Mouse (Mus musculus) mouse trophoblast stem cell (cell line): ENCODE measurements around the gene Oosp3.

Source experiments
- in situ Hi-C, 2 experiments: fragments of 300-500 bp; cut with MseI, MboI; formaldehyde crosslinking; loops; 2 replicates in 1 of 2; 3 replicates in 1 of 2; pipeline ENCODE4 v1.15.1; 2025

Gene Oosp3

GRCm38 (mm10) chr19:11696755-11697154 is at the start of gene Oosp3:
Gene Oosp3 (plus strand): TSS chr19:11697055.
- in situ Hi-C loops = no loop called here

- in situ Hi-C loops = no loop called here
Observed at GRCm38 (mm10) chr19:11649564-11649963, 47.3 kb upstream of the Oosp3 start.

- in situ Hi-C loops = no loop called here
Observed at GRCm38 (mm10) chr19:11659142-11659541, 37.7 kb upstream of the Oosp3 start.

- in situ Hi-C loops = no loop called here
Observed at GRCm38 (mm10) chr19:11660459-11660858, 36.4 kb upstream of the Oosp3 start, which contains the start of gene Oosp2. Gene Oosp2 (minus strand): TSS chr19:11660559.

- in situ Hi-C loops = no loop called here
Observed at GRCm38 (mm10) chr19:11661562-11661961, 35.3 kb upstream of the Oosp3 start.

- in situ Hi-C loops = no loop called here
Observed at GRCm38 (mm10) chr19:11690839-11691238, 6.0 kb upstream of the Oosp3 start, which contains the start of gene Oosp1. Gene Oosp1 (minus strand): TSS chr19:11691150.

GRCm38 (mm10) chr19:11691454-11691853 is 5.4 kb upstream of the Oosp3 start:
- in situ Hi-C loops = no loop called here

GRCm38 (mm10) chr19:11698342-11698741 is 1.5 kb downstream of the Oosp3 start:
- in situ Hi-C loops = no loop called here

- in situ Hi-C loops = no loop called here
Observed at GRCm38 (mm10) chr19:11712451-11712850, 15.6 kb downstream of the Oosp3 start.

GRCm38 (mm10) chr19:11720071-11720470 is 23.2 kb downstream of the Oosp3 start:
- in situ Hi-C loops = no loop called here

- in situ Hi-C loops = no loop called here
Observed at GRCm38 (mm10) chr19:11723870-11724269, 27.0 kb downstream of the Oosp3 start.

GRCm38 (mm10) chr19:11724275-11724674 is 27.4 kb downstream of the Oosp3 start:
- in situ Hi-C loops = no loop called here

GRCm38 (mm10) chr19:11725915-11726314 is 29.1 kb downstream of the Oosp3 start:
- in situ Hi-C loops = no loop called here

GRCm38 (mm10) chr19:11727304-11727703 is 30.4 kb downstream of the Oosp3 start:
- in situ Hi-C loops = no loop called here

- in situ Hi-C loops = no loop called here
Observed at GRCm38 (mm10) chr19:11730278-11730677, 33.4 kb downstream of the Oosp3 start.

- in situ Hi-C loops = no loop called here
Observed at GRCm38 (mm10) chr19:11736455-11736854, 39.6 kb downstream of the Oosp3 start.

GRCm38 (mm10) chr19:11745680-11746079 is 48.8 kb downstream of the Oosp3 start:
- in situ Hi-C loops = no loop called here

GRCm38 (mm10) chr19:11747298-11747697 is 50.4 kb downstream of the Oosp3 start, which contains the start of gene Gif:
Gene Gif (plus strand): TSS chr19:11747554.
- in situ Hi-C loops = no loop called here
